Mouse (Mus musculus) limb, embryonic 14.5 days (tissue): Measurements from ENCODE around the gene Acsf3. TPM values are rescaled to one million over a fixed set of nuclear protein-coding genes. Genes with fewer than 3 reads are reported as not detected.

ENCODE experiments used
- ATAC-seq: fragments of 200-750 bp; cut with Nextera tagmentation; 2 replicates; pipeline ENCODE4 v1.8.0; 2017; ENCODE audit warnings: low read depth, moderate number of reproducible peaks, moderate TSS enrichment; ENCODE audit not compliant: low FRiP score
- DNase-seq: peaks from one replicate; pipeline ENCODE4 v3.0.0-alpha.2; 2015; ENCODE audit warnings: low spot score
- H3K27ac ChIP-seq: fragments of 300-500 bp; sonication (generic); replicated peaks from 2 replicates; pipeline ENCODE4 v1.5.1; 2014; ENCODE audit warnings: low read depth, mild to moderate bottlenecking, low read length, moderate library complexity, mixed read lengths
- H3K27me3 ChIP-seq: fragments of 300-500 bp; sonication (generic); 2 replicates; pipeline ENCODE4 v1.6.1; 2014; ENCODE audit warnings: low read length, mixed read lengths; ENCODE audit not compliant: control insufficient read depth, insufficient read depth
- H3K36me3 ChIP-seq: fragments of 300-500 bp; sonication (generic); 2 replicates; pipeline ENCODE4 v1.6.1; 2014; ENCODE audit warnings: mild to moderate bottlenecking, low read length, moderate library complexity, mixed read lengths; ENCODE audit not compliant: control insufficient read depth, insufficient read depth
- H3K4me1 ChIP-seq: fragments of 300-500 bp; sonication (generic); 2 replicates; pipeline ENCODE4 v1.6.1; 2014; ENCODE audit warnings: antibody characterized with exemption, low read length, mixed read lengths; ENCODE audit not compliant: control insufficient read depth, insufficient read depth
- H3K4me2 ChIP-seq: fragments of 300-500 bp; sonication (generic); replicated peaks from 2 replicates; pipeline ENCODE4 v1.6.1; 2014; ENCODE audit warnings: low read depth, mild to moderate bottlenecking, low read length, moderate library complexity; ENCODE audit not compliant: severe bottlenecking
- H3K4me3 ChIP-seq: fragments of 300-500 bp; sonication (generic); replicated peaks from 2 replicates; pipeline ENCODE4 v1.5.1; 2014; ENCODE audit warnings: low read length
- H3K9ac ChIP-seq: fragments of 300-500 bp; sonication (generic); 2 replicates; pipeline ENCODE4 v1.6.1; 2014; ENCODE audit warnings: mild to moderate bottlenecking, low read depth, low read length, moderate library complexity; ENCODE audit not compliant: severe bottlenecking
- H3K9me3 ChIP-seq: fragments of 300-500 bp; sonication (generic); 2 replicates; pipeline ENCODE4 v1.6.1; 2016; ENCODE audit warnings: low read length; ENCODE audit not compliant: control insufficient read depth
- POLR2A ChIP-seq: fragments of 200-500 bp; IDR thresholded peaks from 2 replicates; pipeline ENCODE4 v1.8.0; 2012; ENCODE audit warnings: inconsistent platforms, mild to moderate bottlenecking, moderate library complexity, borderline replicate concordance; ENCODE audit not compliant: insufficient read depth, insufficient read length; ENCODE audit errors: extremely low read depth
- WGBS: fragments of 180-500 bp; shearing (Covaris S2); extraction: QIAGEN DNeasy Blood & Tissue Kit; methylation state at CpG from one replicate; pipeline ENCODE4 v1.1.7; 2014; 5-methylcytosine and 5-hydroxymethylcytosine counted together
- polyA plus RNA-seq, 2 experiments: library from polyadenylated mRNA; depleted of rRNA in 1 of 2; stranded (reverse) in 1 of 2; unstranded in 1 of 2; fragments of >200 nt; fragmentation: Nextera tagmentation in 1 of 2; extraction: Ambion mirVana in 1 of 2; gene quantifications; 2 replicates each; pipeline versions ENCODE4 v1.2.1 to v1.2.3; 2012 to 2014

The Acsf3 gene
- polyA plus RNA-seq, 2 experiments: 15.4 to 19.1 TPM

- Histone ChIP-seq H3K27ac (no peak overlapping the region), H3K4me2 (no peak overlapping the region), H3K9ac (no peak overlapping the region), H3K27me3 (no peaks in the 10 kb centered on the region), H3K4me3 (no peak overlapping the region), H3K4me1 (peaks cover 4% of the 10 kb centered on the region), H3K9me3 (no peaks in the 10 kb centered on the region), H3K36me3 (no peaks in the 10 kb centered on the region)
- no peak for ATAC-seq
- TF ChIP-seq POLR2A: no peak
- WGBS: 83% methylated on average over 1 of the region's 1 CpGs
- no peak for DNase-seq
These were observed 77.2 kb downstream of the Acsf3 start for GRCm38 (mm10) chr8:122852546-122852905.

- no peak overlapping the region for H3K4me3 ChIP-seq
- DNase-seq: no peak
- ATAC-seq: no peak
- H3K9me3 ChIP-seq: no peaks in the 10 kb centered on the region
- no peak for TF ChIP-seq POLR2A
- H3K9ac ChIP-seq: no peak overlapping the region
- H3K4me2 ChIP-seq: no peak overlapping the region
- H3K36me3 ChIP-seq: no peaks in the 10 kb centered on the region
- no peak overlapping the region for H3K27ac ChIP-seq
- WGBS: 26% methylated on average over 11 of the region's 11 CpGs
- H3K4me1 ChIP-seq: peaks cover 4% of the 10 kb centered on the region
- no peaks in the 10 kb centered on the region for H3K27me3 ChIP-seq
These were observed 78.1 kb downstream of the Acsf3 start for GRCm38 (mm10) chr8:122853340-122853771.

GRCm38 (mm10) chr8:122854388-122854787, 79.1 kb downstream of the Acsf3 start:
- WGBS: 74% methylated on average over 7 of the region's 7 CpGs
- DNase-seq: no peak
- H3K4me1 ChIP-seq: peaks cover 4% of the 10 kb centered on the region
- no peaks in the 10 kb centered on the region for H3K9me3 ChIP-seq
- ATAC-seq: no peak
- H3K9ac ChIP-seq: no peak overlapping the region
- no peak overlapping the region for H3K4me3 ChIP-seq
- TF ChIP-seq POLR2A: no peak
- H3K27ac ChIP-seq: no peak overlapping the region
- H3K36me3 ChIP-seq: no peaks in the 10 kb centered on the region
- no peak overlapping the region for H3K4me2 ChIP-seq
- H3K27me3 ChIP-seq: no peaks in the 10 kb centered on the region

GRCm38 (mm10) chr8:122855123-122855522, 79.8 kb downstream of the Acsf3 start:
- Histone ChIP-seq H3K4me1 (peaks cover 4% of the 10 kb centered on the region), H3K4me3 (no peak overlapping the region), H3K9me3 (no peaks in the 10 kb centered on the region), H3K27ac (no peak overlapping the region), H3K4me2 (no peak overlapping the region), H3K27me3 (no peaks in the 10 kb centered on the region), H3K9ac (no peak overlapping the region), H3K36me3 (no peaks in the 10 kb centered on the region)
- ATAC-seq (no peak), DNase-seq (no peak)
- TF ChIP-seq POLR2A: no peak
- WGBS: 81% methylated on average over 4 of the region's 4 CpGs

GRCm38 (mm10) chr8:122856288-122856687, 81.0 kb downstream of the Acsf3 start:
- no peak overlapping the region for H3K4me3 ChIP-seq
- peaks cover 4% of the 10 kb centered on the region for H3K4me1 ChIP-seq
- ATAC-seq: no peak
- H3K9ac ChIP-seq: no peak overlapping the region
- no peak overlapping the region for H3K4me2 ChIP-seq
- TF ChIP-seq POLR2A: no peak
- H3K27ac ChIP-seq: no peak overlapping the region
- WGBS: 82% methylated on average over 8 of the region's 8 CpGs
- no peaks in the 10 kb centered on the region for H3K27me3 ChIP-seq
- no peak for DNase-seq
- H3K36me3 ChIP-seq: no peaks in the 10 kb centered on the region
- H3K9me3 ChIP-seq: no peaks in the 10 kb centered on the region

GRCm38 (mm10) chr8:122859843-122860242, 84.6 kb downstream of the Acsf3 start:
- H3K9me3 ChIP-seq: peaks cover 10% of the 10 kb centered on the region; the same call in 1 of the 2 replicates
- no peaks in the 10 kb centered on the region for H3K4me1 ChIP-seq
- no peaks in the 10 kb centered on the region for H3K27me3 ChIP-seq
- DNase-seq (no peak), ATAC-seq (no peak)
- 51% methylated on average over 13 of the region's 13 CpGs for WGBS
- H3K4me2 ChIP-seq: no peak overlapping the region
- no peak for TF ChIP-seq POLR2A
- H3K9ac ChIP-seq: no peak overlapping the region
- H3K4me3 ChIP-seq: no peak overlapping the region
- H3K36me3 ChIP-seq: no peaks in the 10 kb centered on the region
- no peak overlapping the region for H3K27ac ChIP-seq
